Mouse (Mus musculus) lung, adult 2 months (tissue): Measurements from ENCODE around the gene Tlx3. TPM values are rescaled to one million over a fixed set of nuclear protein-coding genes. Genes with fewer than 3 reads are reported as not detected.

ENCODE experiments used
- DNase-seq: peaks from one replicate; pipeline ENCODE4 v3.0.0; 2022
- H3K4me1 ChIP-seq: fragments of 200-500 bp; 2 replicates; pipeline ENCODE4 v1.6.1; 2011; ENCODE audit warnings: low read length; ENCODE audit not compliant: control insufficient read depth, insufficient read depth
- H3K4me3 ChIP-seq: fragments of 200-500 bp; replicated peaks from 2 replicates; pipeline ENCODE3; 2011; ENCODE audit warnings: low read depth, mild to moderate bottlenecking, control low read depth, low read length; ENCODE audit errors: extremely low read depth
- CTCF ChIP-seq: fragments of 200-500 bp; IDR thresholded peaks from 2 replicates; pipeline ENCODE4 v1.5.1; 2011; ENCODE audit warnings: mild to moderate bottlenecking, low read length, control low read depth; ENCODE audit not compliant: insufficient read depth
- POLR2A ChIP-seq: fragments of 200-500 bp; IDR thresholded peaks from 2 replicates; pipeline ENCODE4 v1.6.1; 2011; ENCODE audit warnings: low read depth, mild to moderate bottlenecking, control low read depth, low read length, borderline replicate concordance; ENCODE audit errors: extremely low read depth
- WGBS: fragments of 180-500 bp; shearing (Covaris S2); methylation state at CpG from one replicate; pipeline ENCODE4 v1.1.7; 2018; 5-methylcytosine and 5-hydroxymethylcytosine counted together
- polyA plus RNA-seq: library from polyadenylated mRNA; depleted of rRNA; stranded (reverse); fragments of >200 nt; gene quantifications from 2 replicates; pipeline ENCODE4 v1.2.3, GENCODE M21; 2012; rRNA removed

Tlx3 gene
- polyA plus RNA-seq, 1 experiment, result not detected

- 83% methylated on average over 3 of the region's 3 CpGs for WGBS
Observed at GRCm38 (mm10) chr11:33154459-33154858, 48.9 kb downstream of the Tlx3 start.

GRCm38 (mm10) chr11:33152997-33153396 is 50.4 kb downstream of the Tlx3 start:
- TF ChIP-seq CTCF (no peak), POLR2A (no peak)
- peaks cover 3% of the 10 kb centered on the region for H3K4me1 ChIP-seq
- H3K4me3 ChIP-seq, result no peak overlapping the region
- DNase-seq, result no peak
- whole genome bisulfite sequencing, result 90% methylated on average over 1 of the region's 1 CpGs

More at GRCm38 (mm10) chr11:33154459-33154858, 48.9 kb downstream of the Tlx3 start:
- Histone ChIP-seq H3K4me1 (no peaks in the 10 kb centered on the region), H3K4me3 (no peak overlapping the region)
- TF ChIP-seq POLR2A (no peak), CTCF (no peak)
- DNase-seq, result no peak

GRCm38 (mm10) chr11:33151780-33152145 is 51.6 kb downstream of the Tlx3 start:
- Histone ChIP-seq H3K4me3 (no peak overlapping the region), H3K4me1 (peaks cover 4% of the 10 kb centered on the region)
- no peak for DNase-seq
- no peak for TF ChIP-seq CTCF
- no peak for TF ChIP-seq POLR2A
- 85% methylated on average over 4 of the region's 4 CpGs for WGBS

GRCm38 (mm10) chr11:33151128-33151779 is 52.1 kb downstream of the Tlx3 start:
- no peak for TF ChIP-seq CTCF
- TF ChIP-seq POLR2A, result no peak
- H3K4me3 ChIP-seq, result no peak overlapping the region
- H3K4me1 ChIP-seq, result peaks cover 4% of the 10 kb centered on the region
- no peak for DNase-seq
- WGBS, result 77% methylated on average over 3 of the region's 3 CpGs

Other genes with a start within 250 kb of the Tlx3 start
- 6.6 and 7.1 TPM in 2 replicates for gene Fgf18, start 56.2 kb downstream of the Tlx3 start, polyA plus RNA-seq
- 43.1 and 74.9 TPM in 2 replicates for gene Npm1, start 40.4 kb downstream of the Tlx3 start, polyA plus RNA-seq
- gene Gm12117, start 73.1 kb upstream of the Tlx3 start, polyA plus RNA-seq, result not detected in 2 replicates